Mouse (Mus musculus): Measurements from ENCODE around the gene Pde2a. TPM values are rescaled to one million over a fixed set of nuclear protein-coding genes. Genes with fewer than 3 reads are reported as not detected.

Pde2a gene
- polyA plus RNA-seq, 1 experiment from 2014 or later: 6.9 TPM

- Histone ChIP-seq H3K27me3 (ENCODE audit: control insufficient read depth, insufficient read depth, low read length) (no peaks in the 10 kb centered on the region), H3K9me3 (ENCODE audit: control insufficient read depth, low read length) (no peaks in the 10 kb centered on the region), H3K36me3 (ENCODE audit: control insufficient read depth, insufficient read depth, low read length) (no peaks in the 10 kb centered on the region; the same call in 1 of the 2 replicates), H3K4me1 (ENCODE audit: control insufficient read depth, insufficient read depth, low read length) (peaks cover 6% of the 10 kb centered on the region; the same call in 1 of the 2 replicates), H3K9ac (ENCODE audit: low read length) (no peak overlapping the region), H3K4me3 (ENCODE audit: low read depth, low read length) (no peak overlapping the region), H3K4me2 (ENCODE audit: low read depth, severe bottlenecking) (no peak overlapping the region), H3K27ac (replicated peaks; ENCODE audit: low read depth, low read length) (no peak overlapping the region)
- WGBS: 45% methylated on average over 4 of the region's 4 CpGs
- no peak for ATAC-seq (ENCODE audit: insufficient number of reproducible peaks, low FRiP score, low TSS enrichment, low read depth)
- DNase-seq (ENCODE audit: low spot score): no peak
These were observed 7.3 kb upstream of the Pde2a start for GRCm38 (mm10) chr7:101414209-101414608.

- no peak overlapping the region for H3K9ac ChIP-seq (ENCODE audit: low read length)
- no peak overlapping the region for H3K4me2 ChIP-seq (ENCODE audit: low read depth, severe bottlenecking)
- H3K4me3 ChIP-seq (ENCODE audit: low read depth, low read length): no peak overlapping the region
- H3K9me3 ChIP-seq (ENCODE audit: control insufficient read depth, low read length): no peaks in the 10 kb centered on the region
- ATAC-seq (ENCODE audit: insufficient number of reproducible peaks, low FRiP score, low TSS enrichment, low read depth) (peak; percentile 17; the same call in 1 of the 2 replicates), DNase-seq (ENCODE audit: low spot score) (no peak)
- peaks cover 6% of the 10 kb centered on the region; the same call in 1 of the 2 replicates for H3K4me1 ChIP-seq (ENCODE audit: control insufficient read depth, insufficient read depth, low read length)
- no peaks in the 10 kb centered on the region; the same call in 1 of the 2 replicates for H3K36me3 ChIP-seq (ENCODE audit: control insufficient read depth, insufficient read depth, low read length)
- no peak overlapping the region for H3K27ac ChIP-seq (replicated peaks; ENCODE audit: low read depth, low read length)
- 34% methylated on average over 6 of the region's 7 CpGs for WGBS
- no peaks in the 10 kb centered on the region for H3K27me3 ChIP-seq (ENCODE audit: control insufficient read depth, insufficient read depth, low read length)
These were observed 6.6 kb upstream of the Pde2a start for GRCm38 (mm10) chr7:101414661-101415511.

GRCm38 (mm10) chr7:101415512-101416100, 5.9 kb upstream of the Pde2a start:
- DNase-seq (ENCODE audit: low spot score) (no peak), ATAC-seq (ENCODE audit: insufficient number of reproducible peaks, low FRiP score, low TSS enrichment, low read depth) (0 out of 2 replicates have a peak, but pooled peaks have one; percentile 4)
- Histone ChIP-seq H3K27me3 (ENCODE audit: control insufficient read depth, insufficient read depth, low read length) (no peaks in the 10 kb centered on the region), H3K27ac (replicated peaks; ENCODE audit: low read depth, low read length) (no peak overlapping the region), H3K9me3 (ENCODE audit: control insufficient read depth, low read length) (no peaks in the 10 kb centered on the region), H3K9ac (ENCODE audit: low read length) (no peak overlapping the region), H3K36me3 (ENCODE audit: control insufficient read depth, insufficient read depth, low read length) (no peaks in the 10 kb centered on the region; the same call in 1 of the 2 replicates), H3K4me3 (ENCODE audit: low read depth, low read length) (no peak overlapping the region), H3K4me1 (ENCODE audit: control insufficient read depth, insufficient read depth, low read length) (peaks cover 6% of the 10 kb centered on the region; the same call in 1 of the 2 replicates), H3K4me2 (ENCODE audit: low read depth, severe bottlenecking) (no peak overlapping the region)
- WGBS: 48% methylated on average over 8 of the region's 8 CpGs

DNA sequence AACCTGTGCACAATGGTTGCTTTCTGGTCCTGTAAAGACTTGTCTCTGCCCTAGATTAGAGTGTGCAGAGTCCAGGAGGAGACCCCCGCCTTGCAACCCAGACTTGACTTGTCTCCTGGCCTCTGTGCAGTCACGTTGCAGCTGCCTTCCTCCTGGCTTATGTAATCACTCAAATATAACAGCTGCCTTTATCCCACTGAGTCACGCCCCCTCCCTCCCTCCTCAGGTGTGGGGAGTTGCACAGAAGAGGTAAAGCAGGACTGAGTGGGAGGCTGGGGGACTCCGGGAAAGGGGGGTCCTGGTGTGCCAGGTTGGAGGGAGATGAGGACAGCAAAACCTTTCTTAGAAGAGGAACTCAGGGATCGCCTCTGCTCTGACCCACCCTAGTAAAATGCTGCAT, 5.1 kb upstream of the Pde2a start:
- no peak overlapping the region for H3K27ac ChIP-seq (replicated peaks; ENCODE audit: low read depth, low read length)
- H3K4me1 ChIP-seq (ENCODE audit: control insufficient read depth, insufficient read depth, low read length): peaks cover 6% of the 10 kb centered on the region; the same call in 1 of the 2 replicates
- no peak overlapping the region for H3K4me3 ChIP-seq (ENCODE audit: low read depth, low read length)
- WGBS: 68% methylated on average over 5 of the region's 5 CpGs
- no peak overlapping the region for H3K9ac ChIP-seq (ENCODE audit: low read length)
- DNase-seq (ENCODE audit: low spot score): no peak
- no peaks in the 10 kb centered on the region for H3K9me3 ChIP-seq (ENCODE audit: control insufficient read depth, low read length)
- ATAC-seq (ENCODE audit: insufficient number of reproducible peaks, low FRiP score, low TSS enrichment, low read depth): no peak
- no peaks in the 10 kb centered on the region for H3K36me3 ChIP-seq (ENCODE audit: control insufficient read depth, insufficient read depth, low read length)
- H3K27me3 ChIP-seq (ENCODE audit: control insufficient read depth, insufficient read depth, low read length): no peaks in the 10 kb centered on the region
- no peak overlapping the region for H3K4me2 ChIP-seq (ENCODE audit: low read depth, severe bottlenecking)

GRCm38 (mm10) chr7:101419013-101419770, 2.3 kb upstream of the Pde2a start:
- no peak overlapping the region for H3K4me3 ChIP-seq (ENCODE audit: low read depth, low read length)
- no peak overlapping the region for H3K9ac ChIP-seq (ENCODE audit: low read length)

GRCm38 (mm10) chr7:101422069-101422468, 578 bp downstream of the Pde2a start:
- Histone ChIP-seq H3K27me3 (ENCODE audit: control insufficient read depth, insufficient read depth, low read length) (no peaks in the 10 kb centered on the region), H3K9me3 (ENCODE audit: control insufficient read depth, low read length) (no peaks in the 10 kb centered on the region), H3K4me2 (ENCODE audit: low read depth, severe bottlenecking) (no peak overlapping the region), H3K27ac (replicated peaks; ENCODE audit: low read depth, low read length) (no peak overlapping the region), H3K36me3 (ENCODE audit: control insufficient read depth, insufficient read depth, low read length) (no peaks in the 10 kb centered on the region), H3K4me1 (ENCODE audit: control insufficient read depth, insufficient read depth, low read length) (no peaks in the 10 kb centered on the region), H3K9ac (ENCODE audit: low read length) (no peak overlapping the region), H3K4me3 (ENCODE audit: low read depth, low read length) (no peak overlapping the region)
- 35% methylated on average over 3 of the region's 3 CpGs for WGBS
- DNase-seq (ENCODE audit: low spot score) (peak; percentile 57), ATAC-seq (ENCODE audit: insufficient number of reproducible peaks, low FRiP score, low TSS enrichment, low read depth) (no peak)

More at GRCm38 (mm10) chr7:101419013-101419770, 2.3 kb upstream of the Pde2a start:
- ATAC-seq (ENCODE audit: insufficient number of reproducible peaks, low FRiP score, low TSS enrichment, low read depth) (no peak), DNase-seq (ENCODE audit: low spot score) (peak; percentile 68)
- H3K27me3 ChIP-seq (ENCODE audit: control insufficient read depth, insufficient read depth, low read length): no peaks in the 10 kb centered on the region
- H3K36me3 ChIP-seq (ENCODE audit: control insufficient read depth, insufficient read depth, low read length): no peaks in the 10 kb centered on the region
- WGBS: 3% methylated on average over 27 of the region's 27 CpGs
- peaks cover 6% of the 10 kb centered on the region; the same call in 1 of the 2 replicates for H3K4me1 ChIP-seq (ENCODE audit: control insufficient read depth, insufficient read depth, low read length)
- H3K4me2 ChIP-seq (ENCODE audit: low read depth, severe bottlenecking): no peak overlapping the region
- no peak overlapping the region for H3K27ac ChIP-seq (replicated peaks; ENCODE audit: low read depth, low read length)
- no peaks in the 10 kb centered on the region for H3K9me3 ChIP-seq (ENCODE audit: control insufficient read depth, low read length)

DNA sequence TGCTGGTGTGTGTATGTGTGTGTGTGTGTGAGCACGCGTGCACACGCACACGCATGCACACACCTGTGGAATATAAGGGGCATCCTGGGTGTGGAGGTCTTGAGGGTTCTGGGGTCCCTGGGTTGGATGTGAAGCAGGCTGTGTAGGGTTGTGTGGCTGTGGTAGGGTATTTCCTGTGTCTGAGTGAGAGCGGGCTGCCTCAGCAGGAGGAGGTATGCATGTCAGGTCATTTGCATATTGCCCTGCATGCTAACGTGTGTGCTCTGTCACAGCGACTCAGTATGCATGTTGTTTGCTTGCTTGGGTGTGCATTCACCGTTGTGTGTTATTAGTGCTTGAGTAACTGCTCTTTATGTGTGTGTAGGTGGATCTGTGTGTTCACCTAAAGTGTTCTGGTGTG, 1.2 kb downstream of the Pde2a start:
- 83% methylated on average over 8 of the region's 8 CpGs for WGBS
- no peak for ATAC-seq (ENCODE audit: insufficient number of reproducible peaks, low FRiP score, low TSS enrichment, low read depth)

DNA sequence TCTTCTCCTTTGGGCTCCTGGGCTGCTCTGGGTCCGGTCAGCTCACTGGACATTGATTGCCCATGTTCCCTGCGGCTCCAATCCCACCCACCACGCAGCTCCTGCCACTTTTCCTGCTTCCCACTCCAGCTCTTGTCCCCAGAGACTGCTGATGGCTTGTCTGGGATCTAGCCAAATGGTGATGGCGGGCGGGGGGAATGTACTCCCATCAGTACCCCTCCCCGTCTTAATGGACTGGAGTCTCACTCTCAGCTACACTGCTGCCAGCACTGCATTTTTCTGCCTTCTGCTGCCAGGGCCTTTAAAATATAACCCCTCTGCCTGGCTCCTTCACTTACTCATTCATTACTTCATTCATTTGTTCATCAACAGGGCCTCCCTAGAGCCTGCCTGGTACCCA, 2.5 kb downstream of the Pde2a start:
- H3K36me3 ChIP-seq (ENCODE audit: control insufficient read depth, insufficient read depth, low read length): no peaks in the 10 kb centered on the region
- no peak overlapping the region for H3K9ac ChIP-seq (ENCODE audit: low read length)
- H3K4me2 ChIP-seq (ENCODE audit: low read depth, severe bottlenecking): no peak overlapping the region
- H3K9me3 ChIP-seq (ENCODE audit: control insufficient read depth, low read length): no peaks in the 10 kb centered on the region
- ATAC-seq (ENCODE audit: insufficient number of reproducible peaks, low FRiP score, low TSS enrichment, low read depth) (no peak), DNase-seq (ENCODE audit: low spot score) (no peak)
- WGBS: 77% methylated on average over 6 of the region's 6 CpGs
- no peaks in the 10 kb centered on the region for H3K4me1 ChIP-seq (ENCODE audit: control insufficient read depth, insufficient read depth, low read length)
- H3K27ac ChIP-seq (replicated peaks; ENCODE audit: low read depth, low read length): no peak overlapping the region
- H3K27me3 ChIP-seq (ENCODE audit: control insufficient read depth, insufficient read depth, low read length): no peaks in the 10 kb centered on the region
- H3K4me3 ChIP-seq (ENCODE audit: low read depth, low read length): no peak overlapping the region

More for the DNA sequence above, 1.2 kb downstream of the Pde2a start:
- DNase-seq (ENCODE audit: low spot score): no peak
- no peak overlapping the region for H3K27ac ChIP-seq (replicated peaks; ENCODE audit: low read depth, low read length)
- H3K36me3 ChIP-seq (ENCODE audit: control insufficient read depth, insufficient read depth, low read length): no peaks in the 10 kb centered on the region
- H3K4me3 ChIP-seq (ENCODE audit: low read depth, low read length): no peak overlapping the region
- H3K9me3 ChIP-seq (ENCODE audit: control insufficient read depth, low read length): no peaks in the 10 kb centered on the region
- no peaks in the 10 kb centered on the region for H3K4me1 ChIP-seq (ENCODE audit: control insufficient read depth, insufficient read depth, low read length)
- no peak overlapping the region for H3K9ac ChIP-seq (ENCODE audit: low read length)
- H3K4me2 ChIP-seq (ENCODE audit: low read depth, severe bottlenecking): no peak overlapping the region
- H3K27me3 ChIP-seq (ENCODE audit: control insufficient read depth, insufficient read depth, low read length): no peaks in the 10 kb centered on the region

Measured in limb, embryonic 11.5 days (tissue).